11 mouse cellular contexts compared by ENCODE assay signal in the genomic region with DNA sequence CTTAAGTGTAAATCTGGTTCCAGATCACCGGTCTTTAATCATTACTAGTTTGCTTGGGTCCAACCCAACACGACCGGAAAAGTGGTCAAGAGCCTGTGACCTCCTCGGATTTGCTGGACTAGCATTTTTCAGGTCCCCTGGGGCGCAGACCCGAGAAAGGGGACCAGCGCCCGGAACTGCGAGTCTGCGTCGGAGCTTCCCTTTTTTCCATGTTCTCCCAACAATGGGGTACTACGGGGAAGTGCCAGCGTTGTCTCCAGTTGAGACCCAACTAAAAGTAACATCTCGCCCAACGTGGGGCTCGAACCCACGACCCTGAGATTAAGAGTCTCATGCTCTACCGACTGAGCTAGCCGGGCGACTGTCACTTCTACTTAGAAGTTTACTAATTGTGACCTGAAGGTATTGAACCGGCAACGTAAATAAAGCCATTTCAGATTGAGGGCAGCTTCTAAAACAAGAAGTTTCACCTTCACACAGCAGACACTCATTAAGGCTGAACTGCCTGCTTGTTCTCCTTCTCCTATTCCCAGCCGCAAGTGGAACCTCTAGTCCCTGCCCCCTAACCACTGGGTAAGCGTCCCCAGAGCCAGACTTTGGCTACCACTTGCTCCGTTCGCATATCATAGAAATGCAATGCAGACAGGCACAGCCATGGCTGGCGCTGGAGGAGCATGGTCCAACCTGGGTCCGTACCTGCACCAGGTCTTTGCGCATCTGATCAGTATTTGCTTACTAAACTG. TPM values are rescaled to one million over a fixed set of nuclear protein-coding genes. Genes with fewer than 3 reads are reported as not detected.
A peak's percentile ranks its signal among the peaks of the same experiment; 100 is the strongest.
DNase-seq lines count a peak whose midpoint lies in the region; ATAC-seq and TF ChIP-seq lines count a peak whose summit lies in the region.
"Not testable (repeated sequence)": the region's sequence is repeated elsewhere in the genome, so short reads cannot be mapped to it uniquely, and the experiment has no call there.
"Had no signal": no experiment of that assay in that cellular context is flagged by ENCODE, and none has a peak within 500 bp of the region (broad histone marks: within the 10 kb centered on the region; RNA-seq: fewer than 3 reads in every experiment).

No protein-coding gene starts in this region.

- H3K9me3 ChIP-seq in erythroblast, embryonic 14.5 days (ENCODE audit: control insufficient read depth, low read length); heart, embryonic 14.5 days (ENCODE audit: control insufficient read depth, low read length); intestine, embryonic 15.5 days; limb, embryonic 12.5 days; lung, embryonic 16.5 days (ENCODE audit: control insufficient read depth, low read length); neural tube, embryonic 11.5 days (ENCODE audit: control insufficient read depth, low read length): not testable (repeated sequence)

- H3K9ac ChIP-seq in heart, embryonic 14.5 days (ENCODE audit: low read length); intestine, embryonic 15.5 days; limb, embryonic 12.5 days (replicated peaks); lung, embryonic 16.5 days (ENCODE audit: low read length); neural tube, embryonic 11.5 days (ENCODE audit: low read length): not testable (repeated sequence)

- peak; percentile 67 for DNase-seq in A20 (ENCODE audit: low read depth, low spot score)
- DNase-seq in neural tube, embryonic 11.5 days (ENCODE audit: low spot score), result not testable (repeated sequence)

- not testable (repeated sequence) for TF ChIP-seq POLR2A in bone marrow macrophage, adult 2 months (IDR thresholded peaks at IDR 0.05; ENCODE audit: borderline replicate concordance, low read depth, low read length)

- H3K27me3 ChIP-seq in erythroblast, embryonic 14.5 days (ENCODE audit: control insufficient read depth), result peaks cover 13% of the 10 kb centered on the region
- H3K27me3 ChIP-seq in heart, embryonic 14.5 days (ENCODE audit: control insufficient read depth, insufficient read depth, low read length), result peaks cover 24% of the 10 kb centered on the region; the same call in 1 of the 2 replicates
- peaks cover 18% of the 10 kb centered on the region for H3K27me3 ChIP-seq in intestine, embryonic 15.5 days (replicated peaks)
- peaks cover 48% of the 10 kb centered on the region for H3K27me3 ChIP-seq in limb, embryonic 12.5 days
- peaks cover 19% of the 10 kb centered on the region for H3K27me3 ChIP-seq in lung, embryonic 16.5 days (ENCODE audit: control insufficient read depth, insufficient read depth, low read depth, low read length)
- H3K27me3 ChIP-seq in neural tube, embryonic 11.5 days (ENCODE audit: control insufficient read depth, insufficient read depth, low read length), result peaks cover 13% of the 10 kb centered on the region; the same call in 1 of the 2 replicates

- WGBS in heart, embryonic 14.5 days, result 3% methylated on average over 17 of the region's 29 CpGs
- 2% methylated on average over 17 of the region's 29 CpGs for WGBS in intestine, embryonic 15.5 days
- WGBS in limb, embryonic 12.5 days, result 2% methylated on average over 17 of the region's 29 CpGs
- WGBS in lung, embryonic 16.5 days, result 2% methylated on average over 15 of the region's 29 CpGs
- WGBS in neural tube, embryonic 11.5 days, result under 1% methylated on average over 16 of the region's 29 CpGs

- not testable (repeated sequence) for H3K36me3 ChIP-seq in erythroblast, embryonic 14.5 days (ENCODE audit: control insufficient read depth); heart, embryonic 14.5 days (ENCODE audit: control insufficient read depth, insufficient read depth, low read length); intestine, embryonic 15.5 days; limb, embryonic 12.5 days; lung, embryonic 16.5 days (ENCODE audit: control insufficient read depth, insufficient read depth, low read length); neural tube, embryonic 11.5 days (ENCODE audit: control insufficient read depth, insufficient read depth, low read length)

- not testable (repeated sequence) for TF ChIP-seq CTCF in bone marrow macrophage, adult 2 months (IDR thresholded peaks at IDR 0.05; ENCODE audit: low read depth, low read length)

- H3K4me2 ChIP-seq in heart, embryonic 14.5 days (ENCODE audit: low read length), result peak overlapping the region; percentile 45
- peak overlapping the region; percentile 41 for H3K4me2 ChIP-seq in intestine, embryonic 15.5 days (replicated peaks)
- 0 out of 2 replicates have a peak overlapping the region, but pooled peaks have one; percentile 17 for H3K4me2 ChIP-seq in limb, embryonic 12.5 days
- peak overlapping the region; percentile 33; the same call in 1 of the 2 replicates for H3K4me2 ChIP-seq in lung, embryonic 16.5 days (ENCODE audit: low read depth, low read length)
- H3K4me2 ChIP-seq in neural tube, embryonic 11.5 days (ENCODE audit: low read depth), result peak overlapping the region; percentile 22; the same call in 1 of the 2 replicates

- H3K4me1 ChIP-seq in bone marrow macrophage, adult 2 months (ENCODE audit: control insufficient read depth, insufficient read depth, low read length), result peaks cover 14% of the 10 kb centered on the region
- H3K4me1 ChIP-seq in erythroblast, embryonic 14.5 days (ENCODE audit: control insufficient read depth), result peaks cover 32% of the 10 kb centered on the region
- H3K4me1 ChIP-seq in heart, embryonic 14.5 days (ENCODE audit: control insufficient read depth in 2 of 2, insufficient read depth in 2 of 2, low read length in 2 of 2), result peaks cover 7 to 12% of the 10 kb centered on the region in 2 experiments
- not testable (repeated sequence) for H3K4me1 ChIP-seq in intestine, embryonic 15.5 days (replicated peaks); limb, embryonic 12.5 days (replicated peaks); lung, embryonic 16.5 days (replicated peaks; ENCODE audit: control insufficient read depth, insufficient read depth, low read length); neural tube, embryonic 11.5 days (ENCODE audit: control insufficient read depth, insufficient read depth, low read length)

- peak overlapping the region; percentile 25; the same call in 1 of the 2 replicates for H3K27ac ChIP-seq in bone marrow macrophage, adult 2 months (ENCODE audit: insufficient read depth, low read depth, low read length)
- H3K27ac ChIP-seq in heart, embryonic 14.5 days (replicated peaks in 1 of 2; ENCODE audit: control insufficient read depth in 1 of 2, insufficient read depth in 1 of 2, low read depth in 2 of 2, low read length in 2 of 2); intestine, embryonic 15.5 days; limb, embryonic 12.5 days; lung, embryonic 16.5 days (ENCODE audit: low read length); neural tube, embryonic 11.5 days (ENCODE audit: low read depth, low read length): not testable (repeated sequence)

- ATAC-seq in heart, embryonic 14.5 days (ENCODE audit: insufficient number of reproducible peaks, insufficient read depth, low FRiP score, low read depth); limb, embryonic 12.5 days (ENCODE audit: insufficient number of reproducible peaks, insufficient read depth, low FRiP score, low TSS enrichment, low read depth); lung, embryonic 16.5 days (ENCODE audit: low read depth): not testable (repeated sequence)
- peak; percentile 79 for ATAC-seq in intestine, embryonic 15.5 days
- peak; percentile 35; the same call in 1 of the 2 replicates for ATAC-seq in neural tube, embryonic 11.5 days (ENCODE audit: insufficient read depth, low FRiP score, low TSS enrichment)

- H3K4me3 ChIP-seq in bone marrow macrophage, adult 2 months (ENCODE audit: insufficient read depth, low read length), result peak overlapping the region; percentile 35
- peak overlapping the region; percentile 33 for H3K4me3 ChIP-seq in erythroblast, embryonic 14.5 days (replicated peaks)
- 0 out of 4 replicates have a peak overlapping the region, but pooled peaks of 1 of the 2 experiments have one; percentile 8 for H3K4me3 ChIP-seq in heart, embryonic 14.5 days (ENCODE audit: control insufficient read depth in 1 of 2, insufficient read depth in 1 of 2, low read depth in 1 of 2, low read length in 2 of 2)
- H3K4me3 ChIP-seq in intestine, embryonic 15.5 days (replicated peaks), result 0 out of 2 replicates have a peak overlapping the region, but pooled peaks have one; percentile 14
- not testable (repeated sequence) for H3K4me3 ChIP-seq in limb, embryonic 12.5 days (replicated peaks); lung, embryonic 16.5 days (ENCODE audit: low read length); neural tube, embryonic 11.5 days (ENCODE audit: low read depth, low read length)

RNA-seq across cellular contexts. Expression of a gene that starts 28.8 kb away (rescaled TPM):
- 2.6 and 4.1 TPM in 2 replicates for polyA plus RNA-seq in bone marrow macrophage, adult 2 months (2012; ENCODE audit: insufficient read depth, insufficient read length, missing spikeins)
- polyA plus RNA-seq in erythroblast, embryonic 14.5 days (2012), result 0.22 and 0.26 TPM in 2 replicates
- 13.8 and 14.0 TPM in 2 replicates for polyA plus RNA-seq in heart, embryonic 14.5 days (2014; fragmentation: Nextera tagmentation; extraction: Ambion mirVana)
- polyA plus RNA-seq in intestine, embryonic 15.5 days (2015; fragmentation: Nextera tagmentation; extraction: Ambion mirVana), result 15.2 and 17.7 TPM in 2 replicates
- 24.7 and 26.6 TPM in 2 replicates for polyA plus RNA-seq in limb, embryonic 12.5 days (2016; fragmentation: Nextera tagmentation; extraction: Ambion mirVana)
- polyA plus RNA-seq in lung, embryonic 16.5 days (2015; fragmentation: Nextera tagmentation; extraction: Ambion mirVana), result 17.4 and 21.7 TPM in 2 replicates
- 23.4 and 24.3 TPM in 2 replicates for polyA plus RNA-seq in neural tube, embryonic 11.5 days (2014; fragmentation: Nextera tagmentation; extraction: Ambion mirVana)

RNA-seq across cellular contexts. Expression of a gene that starts 55.7 kb away (rescaled TPM):
- not detected in 2 replicates for polyA plus RNA-seq in bone marrow macrophage, adult 2 months (2012; ENCODE audit: insufficient read depth, insufficient read length, missing spikeins)
- polyA plus RNA-seq in erythroblast, embryonic 14.5 days (2012), result under 0.01 TPM in 1 of 2 replicates, not detected in the other
- polyA plus RNA-seq in heart, embryonic 14.5 days (2014; fragmentation: Nextera tagmentation; extraction: Ambion mirVana), result not detected in 2 replicates
- not detected in 2 replicates for polyA plus RNA-seq in intestine, embryonic 15.5 days (2015; fragmentation: Nextera tagmentation; extraction: Ambion mirVana)
- polyA plus RNA-seq in limb, embryonic 12.5 days (2016; fragmentation: Nextera tagmentation; extraction: Ambion mirVana), result not detected in 2 replicates
- polyA plus RNA-seq in lung, embryonic 16.5 days (2015; fragmentation: Nextera tagmentation; extraction: Ambion mirVana), result not detected in 2 replicates
- not detected in 2 replicates for polyA plus RNA-seq in neural tube, embryonic 11.5 days (2014; fragmentation: Nextera tagmentation; extraction: Ambion mirVana)
- polyA plus RNA-seq: activated CD4-positive, CD25-positive, alpha-beta regulatory T cell, adult 4 months; C2C12; spleen, adult 2 months had no signal
